Mouse (Mus musculus) megakaryocyte-erythroid progenitor cell, adult 5 weeks (primary cell): ENCODE measurements around the gene Wrap73. TPM values are rescaled to one million over a fixed set of nuclear protein-coding genes. Genes with fewer than 3 reads are reported as not detected.

ENCODE experiments used
- polyA plus RNA-seq: library from polyadenylated mRNA; stranded (reverse); fragments of >175 nt; gene quantifications from 2 replicates; pipeline ENCODE4 v1.2.3, GENCODE M21; 2012

The Wrap73 gene
- 10.4 and 10.8 TPM in 2 replicates for polyA plus RNA-seq

DNA sequence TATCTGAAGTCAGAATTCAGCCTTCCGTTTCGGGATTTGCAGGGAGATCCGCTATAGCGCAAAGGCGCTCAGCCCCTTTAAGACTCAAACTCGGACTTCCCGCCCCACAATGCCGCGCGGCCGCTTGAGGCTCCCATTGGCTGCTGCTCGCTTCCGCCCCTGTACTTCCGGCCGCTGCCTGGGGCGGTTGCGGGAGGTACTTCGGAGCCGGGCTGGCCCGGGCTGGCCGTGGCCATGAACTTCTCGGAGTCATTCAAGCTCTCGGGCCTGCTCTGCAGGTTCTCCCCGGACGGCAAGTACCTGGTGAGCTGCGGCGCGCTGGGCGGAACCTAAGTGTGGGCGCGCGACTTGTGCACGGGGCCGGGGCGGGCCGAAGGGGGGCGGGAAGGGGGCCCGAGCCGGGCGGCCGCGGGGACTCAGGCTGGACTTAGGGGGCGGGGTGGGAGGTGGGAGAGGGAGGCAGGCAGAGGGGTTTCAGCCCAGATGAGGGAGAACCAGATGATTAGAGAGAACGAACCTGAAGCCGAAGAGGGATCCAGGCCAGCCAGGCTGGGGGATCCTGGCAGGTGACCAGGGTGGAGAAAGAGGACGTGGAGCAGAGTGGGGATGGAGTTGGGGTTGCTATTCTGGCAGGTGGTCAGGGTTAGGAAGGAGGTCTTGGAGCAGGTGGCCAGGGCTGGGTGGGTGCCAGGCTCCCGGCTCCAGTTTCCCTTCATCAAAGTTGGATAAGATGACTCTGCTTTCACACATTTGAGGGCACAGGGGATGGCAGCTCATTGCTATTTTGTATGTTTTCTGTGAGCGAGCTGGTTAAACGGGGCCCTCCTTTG lies at the start of gene Wrap73:
TSS of gene Wrap73 (plus strand) at position 162 of the 830 bp plus-strand sequence.

DNA sequence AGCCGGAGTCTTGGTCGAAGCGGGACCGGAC lies 2.2 kb upstream of the Wrap73 start, which contains the start of gene Trp73:
TSS of gene Trp73 (minus strand) at position 27 of the 31 bp plus-strand sequence.

DNA sequence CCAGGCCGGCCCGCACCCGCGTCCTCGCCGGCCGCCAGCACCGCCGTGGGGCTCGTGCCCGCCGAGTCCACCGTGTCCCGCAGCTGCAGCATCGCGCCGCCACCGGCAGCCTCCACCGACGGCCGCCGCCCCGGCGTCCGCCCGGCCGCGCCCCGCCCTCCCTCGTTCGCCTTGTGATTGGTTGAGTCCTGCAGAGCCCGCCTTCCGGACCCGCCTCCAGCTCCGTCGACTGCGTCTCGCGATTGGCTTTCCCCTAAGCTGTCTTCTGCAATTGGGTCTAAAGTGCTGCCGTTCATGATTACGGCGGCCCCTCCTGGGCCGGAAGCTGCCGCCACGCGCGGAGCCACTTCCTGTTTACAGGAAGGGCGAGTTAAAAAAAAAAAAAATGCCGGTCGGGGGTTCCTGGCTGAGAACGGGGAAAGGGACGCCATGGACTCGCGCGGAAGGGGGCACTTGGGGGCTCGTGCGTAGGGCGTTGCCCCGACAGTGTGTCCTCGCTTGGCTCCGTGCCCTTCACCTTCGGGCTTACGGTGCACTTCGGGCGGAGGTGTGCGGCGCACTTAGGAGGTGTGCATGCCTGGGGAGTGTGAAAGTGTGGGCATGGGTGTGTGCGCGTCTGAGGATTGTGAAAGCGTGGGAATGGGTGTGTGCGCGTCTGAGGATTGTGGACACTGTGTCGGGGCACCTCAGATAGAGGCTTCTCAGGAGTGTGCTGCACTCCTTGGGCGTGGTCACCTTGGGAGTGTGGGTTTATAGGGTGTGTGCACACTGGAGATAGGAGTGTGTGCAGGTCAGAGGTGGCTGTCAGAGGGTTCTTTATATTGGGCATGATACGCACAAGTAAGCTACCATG lies 18.6 kb downstream of the Wrap73 start, which contains the start of gene Tprgl:
TSS of gene Tprgl (minus strand) at position 129 of the 853 bp plus-strand sequence.

DNA sequence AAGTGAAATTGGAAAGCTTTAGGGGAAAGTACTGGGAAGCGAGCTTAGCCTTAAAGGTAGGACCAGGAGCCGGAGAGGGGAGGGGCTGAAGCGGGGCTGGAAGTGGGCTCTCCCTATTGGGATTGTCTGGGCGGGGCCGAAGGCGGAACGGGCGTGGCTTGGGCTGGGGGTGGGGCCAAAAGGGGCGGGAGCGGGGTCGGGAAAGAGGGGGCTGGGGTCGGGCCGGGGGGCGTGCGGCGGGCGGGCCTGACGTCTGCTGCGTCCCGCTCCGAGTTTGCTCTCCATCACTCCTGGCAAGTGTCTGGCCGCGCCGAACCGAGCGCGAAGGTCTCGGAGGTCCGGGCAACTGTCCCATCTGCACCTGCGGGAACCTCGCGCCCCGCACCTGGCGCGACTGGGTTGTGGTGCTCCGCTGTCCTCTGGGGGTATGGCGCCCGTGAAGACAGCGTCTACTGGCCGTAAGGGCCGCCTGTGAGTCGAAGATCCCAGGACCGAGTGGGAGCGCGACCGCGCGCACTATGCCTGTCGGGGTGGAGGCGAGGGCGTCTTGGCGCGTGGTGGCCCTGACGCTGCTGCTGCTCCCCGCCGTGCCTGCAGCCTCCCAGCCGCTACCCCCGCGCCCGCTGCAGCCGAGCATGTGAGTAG lies 28.5 kb downstream of the Wrap73 start, which contains the start of gene Megf6:
TSS of gene Megf6 (plus strand) at position 225 of the 645 bp plus-strand sequence.

Other genes starting within 250 kb of the Wrap73 start
- gene A430005L14Rik, start 185.1 kb upstream of the Wrap73 start, polyA plus RNA-seq = 95.0 and 99.9 TPM in 2 replicates
- gene Dffb, start 167.2 kb upstream of the Wrap73 start, polyA plus RNA-seq = 10.1 and 13.8 TPM in 2 replicates
- gene Cep104, start 167.2 kb upstream of the Wrap73 start, polyA plus RNA-seq = 6.6 and 7.6 TPM in 2 replicates
- gene Lrrc47, start 130.6 kb upstream of the Wrap73 start, polyA plus RNA-seq = 171 and 221 TPM in 2 replicates
- gene Smim1, start 116.1 kb upstream of the Wrap73 start, polyA plus RNA-seq = 11.9 and 13.7 TPM in 2 replicates
- not detected in 2 replicates for gene Ccdc27, start 99.7 kb upstream of the Wrap73 start, polyA plus RNA-seq
- not detected in 2 replicates for gene Trp73, start 2.2 kb upstream of the Wrap73 start, polyA plus RNA-seq
- gene Tprgl, start 18.3 kb downstream of the Wrap73 start, polyA plus RNA-seq = 99.4 and 111 TPM in 2 replicates
- gene Megf6, start 28.4 kb downstream of the Wrap73 start, polyA plus RNA-seq = 0.11 and 0.30 TPM in 2 replicates
- gene Arhgef16, start 159.3 kb downstream of the Wrap73 start, polyA plus RNA-seq = 0.16 and 0.31 TPM in 2 replicates
- not detected in 2 replicates for gene B230104I21Rik, start 193.8 kb downstream of the Wrap73 start, polyA plus RNA-seq